Mouse (Mus musculus): ENCODE data around the gene Cep290.

The Cep290 gene

DNA sequence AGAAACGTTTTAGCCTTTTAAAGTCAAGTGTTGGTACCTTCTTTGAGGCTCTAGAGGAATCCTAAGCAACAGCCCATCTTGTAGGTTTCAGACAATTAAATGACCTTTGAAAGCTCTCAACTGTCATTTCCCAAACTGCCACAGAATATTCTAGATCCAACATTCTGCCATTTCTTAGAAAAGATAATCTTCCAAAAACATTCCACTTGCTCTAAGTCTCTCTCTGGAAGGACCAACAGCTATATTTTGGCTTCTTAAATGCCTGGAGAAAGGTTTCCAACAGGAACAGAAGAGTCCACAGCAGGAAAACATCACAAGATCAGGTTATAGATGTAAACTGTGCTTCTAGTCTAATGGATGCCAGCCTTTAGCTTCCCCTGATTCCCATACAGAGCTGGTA lies 103.0 kb downstream of the Cep290 start, which contains the start of the genes 4930430F08Rik and 1700017N19Rik:
Gene 4930430F08Rik (minus strand): TSS at position 101 of the 400 bp plus-strand sequence.
Gene 1700017N19Rik (plus strand): TSS at position 162 of the 400 bp plus-strand sequence.
- no peak for DNase-seq (ENCODE audit: low read depth, low spot score)

DNA sequence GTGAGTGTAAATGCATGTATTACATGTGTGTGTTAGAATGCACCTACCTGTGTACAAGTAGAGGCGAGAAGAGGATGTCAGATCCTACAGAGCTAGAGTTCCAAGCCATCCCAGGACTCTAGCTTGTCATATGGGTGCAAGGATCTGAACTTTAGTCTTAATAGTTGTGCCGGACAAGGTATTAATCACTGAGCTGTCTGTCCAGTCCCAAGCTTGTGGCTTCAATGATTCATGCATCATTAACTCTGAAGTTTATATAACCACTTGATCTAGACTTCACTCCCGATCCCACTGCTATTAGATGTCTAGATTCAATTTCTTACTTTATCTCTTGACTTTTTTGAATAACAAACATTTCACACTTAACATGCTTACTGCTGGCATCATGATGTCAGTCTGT lies 111.0 kb downstream of the Cep290 start:
- no peak for DNase-seq (ENCODE audit: low read depth, low spot score)

GRCm38 (mm10) chr10:100603511-100603910 lies 116.2 kb downstream of the Cep290 start:
- no peak for DNase-seq (ENCODE audit: low read depth, low spot score)

GRCm38 (mm10) chr10:100604254-100604653 lies 116.9 kb downstream of the Cep290 start:
- DNase-seq (ENCODE audit: low read depth, low spot score): no peak

DNA sequence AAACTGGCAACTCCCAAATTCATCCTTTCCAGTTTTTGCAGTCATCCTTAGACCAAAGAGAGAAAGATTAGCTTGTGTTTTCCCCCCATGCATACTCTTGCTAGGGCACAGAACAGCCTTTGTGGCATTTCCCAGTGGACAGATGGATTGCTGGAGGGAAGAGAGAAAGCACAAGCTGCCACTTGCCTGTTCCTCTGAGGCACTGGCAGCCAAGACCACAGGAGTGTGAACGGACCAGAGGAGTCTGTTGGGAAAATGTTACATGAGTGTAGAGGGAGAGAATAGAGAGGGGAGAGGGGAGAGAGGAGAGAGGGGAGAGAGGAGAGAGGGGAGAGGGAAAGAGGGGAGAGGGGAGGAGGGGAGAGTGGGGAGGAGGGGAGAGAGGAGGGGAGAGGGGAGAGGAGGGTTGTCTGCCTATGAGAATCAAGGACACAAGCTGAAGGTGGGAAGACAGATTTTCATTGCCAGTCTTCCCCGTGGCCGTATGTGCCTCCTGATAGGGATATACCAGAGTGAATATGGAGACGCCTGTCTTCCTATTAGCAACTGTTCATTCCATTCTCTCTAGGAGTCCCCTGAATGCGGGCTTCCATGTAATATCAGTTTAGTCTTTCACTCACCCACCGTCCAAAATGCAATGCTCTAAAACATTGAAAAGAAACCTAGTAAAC lies 130.0 kb downstream of the Cep290 start:
- DNase-seq (ENCODE audit: low read depth, low spot score): no peak

DNA sequence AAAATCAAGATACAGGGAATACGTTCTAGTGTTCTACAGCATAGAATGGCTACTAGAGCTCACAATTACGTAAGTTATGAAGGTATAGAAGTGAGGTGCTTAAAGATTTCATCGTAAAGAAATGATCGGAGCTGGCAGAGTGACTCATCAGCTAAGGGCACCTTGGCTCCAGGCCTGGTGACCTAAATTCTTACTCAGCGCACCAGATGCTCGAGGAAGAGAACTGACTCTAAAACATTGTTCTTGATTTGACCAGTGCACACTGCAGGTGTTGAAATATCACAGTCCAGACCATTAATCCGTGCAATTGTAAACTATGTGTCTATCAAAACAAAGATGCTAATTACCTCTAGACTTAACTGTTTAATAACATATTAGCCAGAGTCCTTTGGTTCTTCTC lies 132.1 kb downstream of the Cep290 start:
- DNase-seq (ENCODE audit: low read depth, low spot score): no peak

- DNase-seq (ENCODE audit: low read depth, low spot score): no peak
Measured at GRCm38 (mm10) chr10:100620040-100620439, 132.7 kb downstream of the Cep290 start.

DNA sequence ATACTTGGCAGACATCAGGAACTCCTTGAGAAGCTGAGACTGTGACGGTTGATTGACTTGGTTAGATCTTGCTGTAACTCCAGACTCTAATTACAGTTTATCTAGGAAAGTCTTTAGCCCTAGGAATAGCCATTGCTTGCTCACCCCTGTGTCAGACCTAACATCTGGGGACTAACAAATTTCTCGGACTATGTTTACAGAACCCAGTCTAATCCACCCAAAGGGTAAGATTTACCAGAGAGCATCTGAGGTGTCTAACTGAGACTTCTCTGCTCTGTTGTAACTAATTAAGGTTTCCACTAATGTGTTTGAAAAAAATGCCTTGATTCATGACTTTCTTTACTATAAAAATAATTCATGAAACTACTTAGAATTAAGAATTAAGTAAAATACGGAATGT lies 135.1 kb downstream of the Cep290 start:
- no peak for DNase-seq (ENCODE audit: low read depth, low spot score)
